Mouse (Mus musculus): ENCODE measurements around the gene AC141477.1. TPM values are rescaled to one million over a fixed set of nuclear protein-coding genes. Genes with fewer than 3 reads are reported as not detected.

The AC141477.1 gene
- not detected in 2 replicates for total RNA-seq (2017)

DNA sequence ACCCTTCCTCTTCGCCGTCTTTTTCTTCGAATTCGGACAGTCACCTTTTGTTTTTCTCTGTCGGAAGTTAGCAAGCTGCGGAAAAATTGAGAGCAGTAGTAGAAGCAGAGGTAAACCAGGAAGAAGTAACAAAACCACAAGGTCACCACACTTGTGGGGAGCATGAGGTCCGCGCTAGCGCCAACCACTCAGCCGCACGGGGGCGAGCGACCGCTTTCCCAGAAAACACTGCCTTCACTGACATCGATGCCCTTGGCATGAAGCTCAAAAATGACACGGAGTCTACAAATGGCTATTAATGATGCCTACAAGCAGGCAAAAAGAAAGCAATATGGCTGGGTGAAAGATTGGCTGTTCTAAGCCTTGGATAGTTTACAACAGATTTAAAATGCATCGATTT is at the start of gene AC141477.1:
Gene AC141477.1 (minus strand): TSS at position 164 of the 400 bp plus-strand sequence.
- ATAC-seq (replicated peaks in 1 of 2; ENCODE audit: insufficient read depth in 1 of 2, low FRiP score in 2 of 2, low TSS enrichment in 1 of 2, low read depth in 1 of 2, poor library complexity in 2 of 2, severe bottlenecking in 2 of 2), result no peak

DNA sequence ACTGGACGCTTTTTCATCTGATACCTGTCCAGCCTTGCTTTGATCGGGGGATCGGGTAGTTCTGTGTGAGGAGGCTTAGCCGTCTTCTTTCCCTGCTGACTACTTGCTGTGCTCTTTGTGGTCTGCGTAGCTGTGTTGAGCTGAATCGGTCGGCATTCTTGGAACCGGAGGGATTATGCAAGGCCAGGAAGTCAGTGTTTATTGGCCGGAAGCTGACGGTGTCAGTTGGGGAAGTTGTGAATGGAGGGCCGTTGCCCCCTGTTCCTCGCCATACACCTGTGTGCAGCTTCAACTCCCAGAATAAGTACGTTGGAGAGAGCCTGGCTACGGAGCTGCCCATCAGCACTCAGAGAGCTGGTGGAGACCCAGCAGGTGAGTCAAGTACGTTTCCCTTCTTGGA is 49.0 kb upstream of the AC141477.1 start:
- ATAC-seq (replicated peaks in 1 of 2; ENCODE audit: insufficient read depth in 1 of 2, low FRiP score in 2 of 2, low TSS enrichment in 1 of 2, low read depth in 1 of 2, poor library complexity in 2 of 2, severe bottlenecking in 2 of 2), result peak; percentile 48 to 57; a peak in 3 of 4 replicates

- ATAC-seq (replicated peaks in 1 of 2; ENCODE audit: insufficient read depth in 1 of 2, low FRiP score in 2 of 2, low TSS enrichment in 1 of 2, low read depth in 1 of 2, poor library complexity in 2 of 2, severe bottlenecking in 2 of 2), result no peak
Observed at GRCm38 (mm10) chr10:76488265-76488664, 48.0 kb upstream of the AC141477.1 start.

DNA sequence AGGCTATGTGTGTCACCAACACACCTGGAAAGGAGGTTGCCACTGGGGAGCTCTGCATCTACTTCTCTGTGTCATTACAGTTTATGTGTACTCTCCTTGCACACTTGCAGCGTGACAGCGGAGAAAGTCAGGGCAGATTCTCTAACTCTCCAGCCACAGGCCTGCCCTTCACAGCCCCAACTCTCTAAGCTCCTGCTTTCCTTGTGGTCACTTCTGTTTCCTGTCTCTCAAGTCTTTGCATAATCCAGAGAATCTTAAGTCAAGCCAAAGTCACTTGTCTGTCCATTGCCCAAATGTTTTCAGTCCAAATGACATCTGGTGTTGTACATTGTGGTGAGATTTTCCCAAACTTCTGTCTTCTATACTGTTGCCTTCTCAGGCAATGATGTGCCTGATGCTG is 46.1 kb upstream of the AC141477.1 start:
- peak in 1 of 2 experiments; percentile 34; a peak in 1 of 4 replicates for ATAC-seq (replicated peaks in 1 of 2; ENCODE audit: insufficient read depth in 1 of 2, low FRiP score in 2 of 2, low TSS enrichment in 1 of 2, low read depth in 1 of 2, poor library complexity in 2 of 2, severe bottlenecking in 2 of 2)

- ATAC-seq (replicated peaks in 1 of 2; ENCODE audit: insufficient read depth in 1 of 2, low FRiP score in 2 of 2, low TSS enrichment in 1 of 2, low read depth in 1 of 2, poor library complexity in 2 of 2, severe bottlenecking in 2 of 2), result no peak
Observed at GRCm38 (mm10) chr10:76481480-76481879, 41.2 kb upstream of the AC141477.1 start.

- no peak for ATAC-seq (replicated peaks in 1 of 2; ENCODE audit: insufficient read depth in 1 of 2, low FRiP score in 2 of 2, low TSS enrichment in 1 of 2, low read depth in 1 of 2, poor library complexity in 2 of 2, severe bottlenecking in 2 of 2)
Observed at GRCm38 (mm10) chr10:76480851-76481250, 40.6 kb upstream of the AC141477.1 start.

DNA sequence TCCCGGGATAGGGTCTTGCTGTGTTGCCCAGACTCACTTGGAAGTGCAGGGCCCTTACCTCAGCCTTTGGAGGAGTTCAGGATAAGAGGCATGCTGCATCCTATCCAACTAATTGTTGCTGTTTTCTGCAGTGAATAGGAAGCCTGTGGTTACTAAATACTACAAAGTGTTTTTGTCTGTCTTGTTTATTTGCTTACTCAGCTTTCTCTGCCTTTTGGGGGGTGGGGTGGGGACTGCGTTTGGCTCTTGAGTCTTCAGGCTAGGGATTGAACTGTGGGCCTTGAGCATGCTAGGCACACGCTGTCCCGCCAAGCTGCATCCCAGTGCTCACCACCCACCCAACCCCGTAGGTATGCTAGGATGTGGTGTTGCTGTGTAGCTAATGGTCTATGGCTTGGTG is 33.5 kb upstream of the AC141477.1 start:
- no peak for ATAC-seq (replicated peaks in 1 of 2; ENCODE audit: insufficient read depth in 1 of 2, low FRiP score in 2 of 2, low TSS enrichment in 1 of 2, low read depth in 1 of 2, poor library complexity in 2 of 2, severe bottlenecking in 2 of 2)

DNA sequence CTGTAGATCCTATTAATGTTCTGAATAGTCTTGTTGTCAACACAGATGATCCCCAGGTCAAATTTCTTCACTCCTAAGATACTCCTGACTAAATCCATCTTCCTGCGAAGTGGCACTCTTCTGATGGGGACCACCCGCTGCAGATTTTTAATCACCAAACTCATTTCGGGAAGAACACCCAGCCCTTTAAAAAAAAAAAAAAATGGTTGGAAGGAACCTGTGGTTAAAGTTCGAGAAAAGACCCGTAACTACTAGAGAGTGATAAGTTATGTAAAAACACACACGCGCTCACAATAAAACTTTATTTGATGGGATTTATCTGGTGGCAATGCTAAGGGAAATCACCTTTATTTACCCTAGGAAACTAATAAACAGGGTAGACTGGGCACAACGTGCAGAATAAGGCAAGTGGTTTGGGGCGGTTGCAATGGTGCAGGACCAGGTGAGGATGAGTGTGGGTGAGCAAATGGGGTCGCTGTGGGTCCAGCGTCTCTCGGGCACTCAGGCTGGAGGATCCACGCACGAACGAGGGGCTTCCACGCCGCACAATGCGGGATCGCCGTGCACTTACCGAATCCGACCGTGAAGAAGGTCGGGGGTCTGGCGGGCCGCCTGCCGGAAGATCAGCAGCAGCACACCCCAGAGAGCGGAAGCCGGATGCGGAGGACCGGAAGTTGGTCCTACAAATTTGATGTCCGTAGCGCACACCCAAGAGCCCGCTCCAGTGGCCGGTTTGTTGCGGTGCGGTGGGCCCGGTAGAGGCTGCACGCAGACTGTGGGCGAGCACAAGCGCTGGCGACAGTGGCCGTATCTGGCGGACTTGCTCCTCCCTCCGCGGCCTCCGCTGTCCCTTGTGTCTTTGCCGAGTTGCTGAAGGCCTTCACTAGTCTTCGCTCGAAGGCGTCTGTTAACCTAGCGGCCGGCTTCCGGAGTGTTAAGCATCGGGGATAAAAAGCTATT is 28.2 kb upstream of the AC141477.1 start, which contains the start of the genes Mcm3ap and Ybey:
Gene Mcm3ap (plus strand): TSS at position 725 of the 960 bp plus-strand sequence.
Gene Ybey (minus strand): TSS at position 912 of the 960 bp plus-strand sequence.
- peak; percentile 91 to 98 for ATAC-seq (replicated peaks in 1 of 2; ENCODE audit: insufficient read depth in 1 of 2, low FRiP score in 2 of 2, low TSS enrichment in 1 of 2, low read depth in 1 of 2, poor library complexity in 2 of 2, severe bottlenecking in 2 of 2)

DNA sequence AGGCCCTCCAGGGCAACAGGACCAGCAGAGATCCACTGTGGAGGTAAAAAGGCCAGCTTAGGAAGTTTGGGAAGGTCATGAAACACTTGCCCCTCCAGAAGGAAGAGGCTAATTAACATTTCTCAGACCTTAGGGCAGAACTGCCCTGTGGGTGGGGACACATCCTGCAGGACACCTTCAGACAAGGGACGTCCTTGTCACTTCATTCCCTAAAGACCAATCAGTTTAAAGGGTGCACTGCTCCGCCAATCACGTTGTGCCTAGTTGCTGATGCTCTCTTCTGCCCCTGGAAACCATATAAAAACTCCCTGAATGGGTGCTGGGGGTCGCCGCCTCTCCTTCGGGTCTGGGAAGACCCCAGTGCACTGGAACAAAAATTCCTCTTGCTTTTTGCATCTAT is 22.5 kb upstream of the AC141477.1 start:
- no peak for ATAC-seq (replicated peaks in 1 of 2; ENCODE audit: insufficient read depth in 1 of 2, low FRiP score in 2 of 2, low TSS enrichment in 1 of 2, low read depth in 1 of 2, poor library complexity in 2 of 2, severe bottlenecking in 2 of 2)

DNA sequence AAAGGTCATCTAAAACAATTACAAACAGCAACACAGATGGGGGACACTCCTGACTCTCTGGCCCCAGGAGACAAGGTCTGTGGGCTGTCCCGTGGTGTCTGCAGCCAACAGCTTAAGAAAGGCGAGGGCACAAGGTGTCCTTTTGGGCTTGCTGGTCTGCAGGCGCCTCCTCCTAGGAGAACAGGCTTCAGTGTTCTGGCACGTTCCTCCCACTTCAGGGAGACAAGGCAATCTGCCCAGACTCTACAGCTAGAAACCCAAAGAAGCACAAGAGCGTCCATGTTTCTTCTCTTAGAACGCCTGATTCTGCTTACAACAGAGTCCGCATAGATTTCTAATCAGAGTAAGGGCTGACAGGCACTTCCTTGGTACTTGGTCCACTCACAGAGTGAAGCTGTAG is 22.1 kb upstream of the AC141477.1 start:
- no peak for ATAC-seq (replicated peaks in 1 of 2; ENCODE audit: insufficient read depth in 1 of 2, low FRiP score in 2 of 2, low TSS enrichment in 1 of 2, low read depth in 1 of 2, poor library complexity in 2 of 2, severe bottlenecking in 2 of 2)

DNA sequence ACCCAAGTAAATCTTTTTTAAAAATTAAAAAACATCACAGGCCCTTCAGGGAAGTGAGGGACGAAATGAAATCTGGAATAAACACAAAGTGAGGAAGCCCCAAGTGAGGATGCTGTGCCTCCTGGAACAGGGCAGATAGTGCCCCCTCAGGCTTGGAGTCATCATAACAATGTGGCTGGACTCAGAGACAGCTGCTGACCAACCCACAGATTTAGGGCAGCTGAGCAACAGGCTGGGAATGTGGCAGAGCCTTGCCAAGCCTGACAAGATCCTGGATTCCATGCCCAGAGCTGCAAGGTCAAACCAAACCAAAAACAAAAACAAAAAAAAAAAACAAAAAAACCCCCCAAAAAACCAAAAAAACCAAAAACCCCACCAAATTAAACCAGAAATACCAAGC is 21.0 kb upstream of the AC141477.1 start:
- no peak for ATAC-seq (replicated peaks in 1 of 2; ENCODE audit: insufficient read depth in 1 of 2, low FRiP score in 2 of 2, low TSS enrichment in 1 of 2, low read depth in 1 of 2, poor library complexity in 2 of 2, severe bottlenecking in 2 of 2)

- peak; percentile 59 to 66; a peak in 3 of 4 replicates for ATAC-seq (replicated peaks in 1 of 2; ENCODE audit: insufficient read depth in 1 of 2, low FRiP score in 2 of 2, low TSS enrichment in 1 of 2, low read depth in 1 of 2, poor library complexity in 2 of 2, severe bottlenecking in 2 of 2)
Observed at GRCm38 (mm10) chr10:76455289-76455688, 15.0 kb upstream of the AC141477.1 start.

GRCm38 (mm10) chr10:76448851-76449250 is 8.6 kb upstream of the AC141477.1 start, which contains the start of gene 2610028H24Rik:
Gene 2610028H24Rik (plus strand): TSS chr10:76449081.
- ATAC-seq (replicated peaks in 1 of 2; ENCODE audit: insufficient read depth in 1 of 2, low FRiP score in 2 of 2, low TSS enrichment in 1 of 2, low read depth in 1 of 2, poor library complexity in 2 of 2, severe bottlenecking in 2 of 2), result no peak

- ATAC-seq (replicated peaks in 1 of 2; ENCODE audit: insufficient read depth in 1 of 2, low FRiP score in 2 of 2, low TSS enrichment in 1 of 2, low read depth in 1 of 2, poor library complexity in 2 of 2, severe bottlenecking in 2 of 2), result no peak
Observed at GRCm38 (mm10) chr10:76447406-76448229, 7.4 kb upstream of the AC141477.1 start.

DNA sequence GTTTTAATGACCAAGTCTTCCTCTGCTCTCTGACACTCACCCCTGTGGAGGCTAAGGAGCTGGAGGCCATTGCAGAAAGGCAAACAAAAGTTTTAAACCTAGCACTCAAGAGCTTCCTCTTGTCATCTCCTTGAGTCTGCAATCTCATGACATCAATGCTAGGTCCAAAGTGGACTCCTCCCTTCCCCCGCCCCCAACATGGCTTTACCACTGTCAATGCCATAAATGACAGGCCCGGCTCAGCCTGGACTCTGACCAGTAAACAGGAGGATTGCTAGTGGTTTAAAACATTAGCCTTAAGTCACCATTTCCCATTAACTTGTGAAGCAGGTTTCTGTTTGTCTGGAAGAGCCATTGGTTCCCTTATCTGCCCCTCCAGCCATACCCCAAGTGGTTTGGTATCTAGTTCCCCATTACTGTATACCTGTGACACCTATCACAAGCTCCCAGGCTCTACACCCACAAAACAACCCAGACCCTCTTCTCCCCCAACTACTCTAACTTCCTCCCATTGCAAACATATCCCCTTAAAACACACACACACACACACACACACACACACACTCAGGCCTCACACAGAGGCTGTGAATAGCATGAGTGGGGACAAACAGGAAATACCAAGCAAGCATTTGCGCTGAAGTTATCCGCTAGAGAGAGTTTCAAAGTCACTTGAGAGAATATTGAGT is 5.9 kb upstream of the AC141477.1 start:
- peak; percentile 5 to 13; a peak in 1 of 4 replicates for ATAC-seq (replicated peaks in 1 of 2; ENCODE audit: insufficient read depth in 1 of 2, low FRiP score in 2 of 2, low TSS enrichment in 1 of 2, low read depth in 1 of 2, poor library complexity in 2 of 2, severe bottlenecking in 2 of 2)

GRCm38 (mm10) chr10:76442178-76443088 is 2.2 kb upstream of the AC141477.1 start, which contains the start of gene Pcnt:
Gene Pcnt (minus strand): TSS chr10:76442786.
- ATAC-seq (replicated peaks in 1 of 2; ENCODE audit: insufficient read depth in 1 of 2, low FRiP score in 2 of 2, low TSS enrichment in 1 of 2, low read depth in 1 of 2, poor library complexity in 2 of 2, severe bottlenecking in 2 of 2), result peak; percentile 89 to 94
